Mouse (Mus musculus) CD8-positive naive resting alpha-beta T cell, adult 57 days (primary cell): ENCODE data around the gene Olfr1269. TPM values are rescaled to one million over a fixed set of nuclear protein-coding genes. Genes with fewer than 3 reads are reported as not detected.

Experiments
- total RNA-seq: library from RNA; stranded (reverse); gene quantifications from one replicate; pipeline ENCODE4 v1.2.4, GENCODE M21; 2023

Gene Olfr1269
- total RNA-seq = not detected

DNA sequence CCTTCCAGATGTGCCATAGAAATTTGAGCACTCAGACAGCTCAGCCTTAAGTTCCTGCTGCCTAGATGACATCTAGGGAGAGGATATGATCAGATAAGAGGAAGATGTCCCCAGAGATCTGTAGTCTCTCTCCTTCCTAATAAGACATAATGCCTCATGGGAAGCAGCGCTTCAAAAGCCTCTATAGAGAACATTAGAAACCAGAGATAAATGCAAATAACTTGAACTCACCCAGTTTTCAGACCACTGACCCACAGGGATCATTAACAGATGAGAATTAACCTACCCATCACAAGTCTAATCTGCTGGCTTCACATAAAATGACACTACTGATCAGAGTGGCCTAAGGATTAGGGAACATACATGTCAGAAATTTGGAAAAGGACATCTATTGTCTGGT lies at the start of gene Olfr1269:
TSS of gene Olfr1269 (minus strand) at position 101 of the 400 bp plus-strand sequence.

DNA sequence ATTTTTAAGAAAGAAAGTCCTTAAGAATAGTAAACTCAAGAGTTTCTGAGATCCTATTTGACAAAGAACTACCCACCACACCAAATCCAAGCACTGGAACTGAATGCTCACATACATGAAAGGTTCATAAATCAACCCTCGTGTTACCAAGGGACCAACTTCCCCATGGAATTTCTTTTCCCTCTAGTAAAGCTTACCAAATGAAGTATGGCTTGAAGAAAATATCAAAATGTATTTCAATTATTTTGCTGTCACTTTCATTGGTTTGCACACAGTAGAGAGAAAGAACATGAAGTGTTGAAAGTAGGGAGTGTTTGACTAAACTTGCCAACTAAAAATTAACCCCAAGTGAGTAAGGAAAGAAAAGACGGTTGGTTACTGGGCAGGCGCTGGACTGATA lies 31.8 kb upstream of the Olfr1269 start, which contains the start of gene Olfr1270:
TSS of gene Olfr1270 (minus strand) at position 101 of the 400 bp plus-strand sequence.

DNA sequence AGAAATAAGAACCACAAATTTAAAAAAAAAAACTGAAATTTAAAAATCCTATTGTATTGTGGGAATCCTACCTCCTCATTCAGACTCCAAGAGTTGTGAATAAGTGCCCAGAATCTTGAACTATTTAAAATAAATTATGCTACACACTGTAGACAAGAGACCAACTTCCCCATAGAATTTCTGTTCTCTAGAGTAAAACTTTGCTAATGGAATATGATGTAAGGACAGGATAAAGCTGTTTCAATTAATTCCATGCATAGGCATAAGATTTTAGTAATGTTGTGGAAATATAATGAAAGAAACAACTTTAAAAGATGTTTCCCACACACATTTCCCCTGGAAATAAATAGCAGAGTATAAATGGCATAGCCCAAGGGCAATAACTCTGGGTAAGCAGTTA lies 21.0 kb upstream of the Olfr1269 start, which contains the start of gene Olfr32:
TSS of gene Olfr32 (minus strand) at position 101 of the 400 bp plus-strand sequence.

Other genes starting within 250 kb of the Olfr1269 start
- not detected for gene Olfr1257, start 243.0 kb downstream of the Olfr1269 start, total RNA-seq
- not detected for gene Olfr1258, start 194.1 kb downstream of the Olfr1269 start, total RNA-seq
- gene Olfr1259, start 172.7 kb downstream of the Olfr1269 start, total RNA-seq = not detected
- gene Olfr1260, start 147.1 kb downstream of the Olfr1269 start, total RNA-seq = not detected
- gene Olfr1261, start 130.2 kb downstream of the Olfr1269 start, total RNA-seq = not detected
- gene Olfr1262, start 121.3 kb downstream of the Olfr1269 start, total RNA-seq = not detected
- gene Olfr1263, start 109.3 kb downstream of the Olfr1269 start, total RNA-seq = not detected
- not detected for gene Olfr1264, start 95.8 kb downstream of the Olfr1269 start, total RNA-seq
- gene Olfr1265, start 86.1 kb downstream of the Olfr1269 start, total RNA-seq = not detected
- gene Olfr140, start 57.8 kb downstream of the Olfr1269 start, total RNA-seq = not detected
- not detected for gene Olfr32, start 20.9 kb upstream of the Olfr1269 start, total RNA-seq
- gene Olfr1270, start 31.7 kb upstream of the Olfr1269 start, total RNA-seq = not detected
- 0.34 TPM for gene Olfr1506, start 103.1 kb upstream of the Olfr1269 start, total RNA-seq
- gene Olfr142, start 136.2 kb upstream of the Olfr1269 start, total RNA-seq = not detected
- gene Olfr1271, start 149.6 kb upstream of the Olfr1269 start, total RNA-seq = not detected
- not detected for gene Olfr1272, start 171.4 kb upstream of the Olfr1269 start, total RNA-seq
- gene Gm13769, start 200.8 kb upstream of the Olfr1269 start, total RNA-seq = not detected